Mouse (Mus musculus): Measurements from ENCODE around the gene Kat2b.

GRCm38 (mm10) chr17:53631344-53631743 lies 64.7 kb downstream of the Kat2b start:
- TF ChIP-seq CTCF (IDR thresholded peaks at IDR 0.05; ENCODE audit: control insufficient read depth, insufficient read depth, insufficient read length) (no peak), MYOG (IDR thresholded peaks at IDR 0.05; ENCODE audit: control insufficient read depth, extremely low read depth, insufficient read length) (no peak), CEBPB (IDR thresholded peaks at IDR 0.05; ENCODE audit: low read depth) (no peak), MAX (IDR thresholded peaks at IDR 0.05) (no peak), FOSL1 (IDR thresholded peaks at IDR 0.05; ENCODE audit: insufficient read depth, low read length, poor library complexity, severe bottlenecking) (no peak)

Measured in C2C12 (cell line).